Mouse (Mus musculus) hindlimb bud, embryonic 11.5 days (tissue): ENCODE data around the gene Gm10065.
A peak's percentile ranks its signal among the peaks of the same experiment; 100 is the strongest.
"Not testable (repeated sequence)": the region's sequence is repeated elsewhere in the genome, so short reads cannot be mapped to it uniquely, and the experiment has no call there.

Experiments
- DNase-seq: peaks from one replicate; pipeline ENCODE4 v3.0.0-alpha.2; 2012; ENCODE audit warnings: low read depth, low spot score; ENCODE audit errors: extremely low spot score

Gm10065 gene

GRCm38 (mm10) chr13:21478759-21479670 lies at the start of gene Gm10065, which contains the start of gene Zkscan4:
Gene Gm10065, minus strand, starts transcription at chr13:21479441.
Gene Zkscan4, plus strand, starts transcription at chr13:21478907.
- peak; percentile 12 for DNase-seq

GRCm38 (mm10) chr13:21506221-21506649 lies 27.0 kb upstream of the Gm10065 start:
- DNase-seq = peak; percentile 44

GRCm38 (mm10) chr13:21502296-21502695 lies 23.1 kb upstream of the Gm10065 start:
- DNase-seq = no peak

- not testable (repeated sequence) for DNase-seq
Measured at GRCm38 (mm10) chr13:21501182-21501581, 21.9 kb upstream of the Gm10065 start, which contains the start of gene Gm11273. Gene Gm11273, minus strand, starts transcription at chr13:21501418.

GRCm38 (mm10) chr13:21495080-21495479 lies 15.8 kb upstream of the Gm10065 start, which contains the start of gene AK157302:
Gene AK157302, plus strand, starts transcription at chr13:21495223.
- no peak for DNase-seq

GRCm38 (mm10) chr13:21492847-21493246 lies 13.6 kb upstream of the Gm10065 start:
- no peak for DNase-seq

- DNase-seq = no peak
Measured at GRCm38 (mm10) chr13:21486881-21487280, 7.6 kb upstream of the Gm10065 start.

- DNase-seq = no peak
Measured at GRCm38 (mm10) chr13:21472427-21472826, 6.8 kb downstream of the Gm10065 start.

GRCm38 (mm10) chr13:21469097-21469496 lies 10.1 kb downstream of the Gm10065 start:
- no peak for DNase-seq

GRCm38 (mm10) chr13:21468061-21469019 lies 10.9 kb downstream of the Gm10065 start, which contains the start of gene Nkapl:
Gene Nkapl, minus strand, starts transcription at chr13:21468509.
- DNase-seq = no peak

GRCm38 (mm10) chr13:21467336-21467735 lies 11.9 kb downstream of the Gm10065 start:
- no peak for DNase-seq

GRCm38 (mm10) chr13:21462516-21462915 lies 16.7 kb downstream of the Gm10065 start:
- not testable (repeated sequence) for DNase-seq

- DNase-seq = no peak
Measured at GRCm38 (mm10) chr13:21456347-21456746, 22.9 kb downstream of the Gm10065 start.

- no peak for DNase-seq
Measured at GRCm38 (mm10) chr13:21454133-21454532, 25.1 kb downstream of the Gm10065 start.

GRCm38 (mm10) chr13:21453449-21453848 lies 25.8 kb downstream of the Gm10065 start, which contains the start of gene Zscan26:
Gene Zscan26, minus strand, starts transcription at chr13:21453730.
- peak; percentile 83 for DNase-seq

- no peak for DNase-seq
Measured at GRCm38 (mm10) chr13:21453042-21453441, 26.2 kb downstream of the Gm10065 start.

- no peak for DNase-seq
Measured at GRCm38 (mm10) chr13:21447856-21448614, 31.2 kb downstream of the Gm10065 start.

- no peak for DNase-seq
Measured at GRCm38 (mm10) chr13:21446796-21447195, 32.4 kb downstream of the Gm10065 start.

- no peak for DNase-seq
Measured at GRCm38 (mm10) chr13:21441207-21441572, 38.1 kb downstream of the Gm10065 start.

GRCm38 (mm10) chr13:21440503-21441206 lies 38.6 kb downstream of the Gm10065 start, which contains the start of gene Pgbd1:
Gene Pgbd1, minus strand, starts transcription at chr13:21441058.
- peak; percentile 50 for DNase-seq
